Mouse (Mus musculus) Muller cell, postnatal 12 days (primary cell): Measurements from ENCODE around the gene Scnm1.
A peak's percentile ranks its signal among the peaks of the same experiment; 100 is the strongest.
"Not testable (repeated sequence)": the region's sequence is repeated elsewhere in the genome, so short reads cannot be mapped to it uniquely, and the experiment has no call there.

Source experiments
- DNase-seq: peaks from one replicate; pipeline ENCODE4 v3.0.0-alpha.2; 2015; ENCODE audit errors: inconsistent ontology term

The Scnm1 gene

DNA sequence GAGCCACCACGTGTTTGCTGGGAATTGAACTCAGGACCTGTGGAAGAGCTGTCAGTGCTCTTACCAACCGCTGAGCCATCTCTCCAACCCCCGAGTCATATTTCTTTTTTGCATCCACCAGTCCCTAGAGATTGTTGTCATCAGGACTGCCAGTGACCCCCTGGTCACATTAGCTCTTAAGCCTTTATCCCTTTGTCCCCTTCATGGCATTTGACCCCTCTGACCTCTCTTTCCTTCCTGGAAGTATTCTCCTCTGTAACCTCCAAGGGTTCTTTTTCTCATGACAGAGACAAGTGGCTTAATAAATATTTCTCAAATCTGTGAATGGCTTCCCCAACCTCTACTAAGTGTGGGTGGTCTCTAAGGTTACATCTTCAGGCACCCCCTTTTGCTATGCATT is 14.1 kb upstream of the Scnm1 start:
- no peak for DNase-seq

DNA sequence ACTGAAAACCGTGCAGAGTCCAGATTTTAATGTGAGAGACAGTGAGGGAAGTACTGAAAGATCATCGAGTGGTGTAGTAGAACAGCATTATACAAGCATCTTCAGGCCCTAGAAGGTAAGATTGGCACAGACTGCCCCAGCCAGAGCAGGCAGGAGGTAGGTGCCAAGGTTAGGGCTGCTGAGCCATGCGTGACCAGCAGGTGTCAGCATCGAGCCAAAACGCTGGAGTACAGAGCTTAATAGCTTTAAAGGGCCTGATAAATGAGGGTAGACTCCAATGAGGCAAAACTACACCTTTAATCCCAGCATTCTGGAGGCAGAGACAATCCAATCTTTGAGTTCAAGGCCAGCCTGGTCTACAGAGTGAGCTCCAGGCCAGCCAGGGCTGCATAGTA is 8.8 kb upstream of the Scnm1 start:
- DNase-seq, result peak; percentile 50

- DNase-seq, result no peak
These were observed 8.3 kb upstream of the Scnm1 start, which contains the start of gene Tnfaip8l2 for GRCm38 (mm10) chr3:95141952-95142616. Gene Tnfaip8l2 (minus strand): TSS chr3:95142360.

DNA sequence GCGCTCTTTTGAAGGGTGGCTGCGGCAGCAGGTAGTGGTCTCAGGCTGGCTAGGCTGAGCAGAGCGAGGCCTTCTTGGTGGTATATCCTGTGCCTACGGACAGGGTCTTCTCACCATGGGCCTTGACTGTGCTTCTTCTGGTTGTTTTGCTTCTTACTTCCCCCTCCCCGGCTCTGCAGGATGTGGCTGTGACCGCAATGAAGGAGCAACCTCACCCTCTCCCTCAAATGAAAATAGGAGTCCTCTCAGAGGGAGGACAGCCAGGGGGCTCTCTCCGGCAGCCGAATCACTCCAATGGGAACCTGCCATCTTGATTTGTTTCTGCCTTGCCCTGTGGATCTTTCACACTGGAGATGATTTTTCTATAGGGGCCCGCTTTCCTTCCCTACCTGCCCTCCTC is 7.7 kb upstream of the Scnm1 start:
- no peak for DNase-seq

- DNase-seq, result no peak
These were observed 7.0 kb upstream of the Scnm1 start for GRCm38 (mm10) chr3:95140795-95141194.

- DNase-seq, result no peak
These were observed 6.4 kb upstream of the Scnm1 start for GRCm38 (mm10) chr3:95140289-95140595.

- DNase-seq, result no peak
These were observed 5.9 kb upstream of the Scnm1 start for GRCm38 (mm10) chr3:95139586-95140288.

- DNase-seq, result no peak
These were observed 2.5 kb upstream of the Scnm1 start for GRCm38 (mm10) chr3:95136336-95136735.

GRCm38 (mm10) chr3:95135433-95136052 is 1.7 kb upstream of the Scnm1 start:
- no peak for DNase-seq

GRCm38 (mm10) chr3:95135023-95135422 is 1.2 kb upstream of the Scnm1 start:
- DNase-seq, result peak; percentile 64

DNA sequence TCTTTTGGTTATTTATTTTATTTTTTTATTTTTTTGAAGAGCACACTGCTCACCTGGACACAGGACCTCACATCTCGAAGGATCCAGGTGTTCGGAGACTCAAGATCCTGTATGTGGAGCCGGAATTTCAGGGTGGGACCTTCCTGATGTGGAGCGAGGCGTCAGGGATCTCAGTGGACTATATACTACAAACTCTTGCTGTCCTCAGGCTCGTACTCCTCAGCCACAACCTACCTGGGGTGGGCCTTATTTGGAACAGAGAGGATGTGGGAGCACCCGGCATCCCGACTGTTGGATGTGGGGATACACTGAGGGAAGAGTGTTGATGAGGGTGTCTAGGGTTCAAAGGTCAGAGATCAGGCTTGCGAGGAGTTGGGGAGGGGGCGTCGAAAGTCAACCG is 322 bp upstream of the Scnm1 start:
- not testable (repeated sequence) for DNase-seq

- no peak for DNase-seq
These were observed 635 bp downstream of the Scnm1 start for GRCm38 (mm10) chr3:95133176-95133575.

DNA sequence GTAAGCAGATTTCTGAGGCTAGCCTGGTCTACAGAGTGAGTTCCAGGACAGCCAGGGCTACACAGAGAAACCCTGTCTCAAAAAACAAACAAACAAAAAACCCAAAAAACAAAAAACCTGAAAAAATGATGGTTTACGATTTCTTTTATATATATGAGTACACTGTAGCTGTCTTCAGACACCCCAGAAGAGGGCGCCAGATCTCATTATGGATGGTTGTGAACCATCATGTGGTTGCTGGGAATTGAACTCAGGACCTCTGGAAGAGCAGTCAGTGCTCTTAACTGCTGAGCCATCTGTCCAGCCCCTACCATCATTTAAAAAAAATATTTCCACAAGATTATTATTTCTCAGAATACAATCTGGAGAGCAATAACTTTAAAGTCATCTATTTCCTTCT is 1.4 kb downstream of the Scnm1 start:
- DNase-seq, result not testable (repeated sequence)

DNA sequence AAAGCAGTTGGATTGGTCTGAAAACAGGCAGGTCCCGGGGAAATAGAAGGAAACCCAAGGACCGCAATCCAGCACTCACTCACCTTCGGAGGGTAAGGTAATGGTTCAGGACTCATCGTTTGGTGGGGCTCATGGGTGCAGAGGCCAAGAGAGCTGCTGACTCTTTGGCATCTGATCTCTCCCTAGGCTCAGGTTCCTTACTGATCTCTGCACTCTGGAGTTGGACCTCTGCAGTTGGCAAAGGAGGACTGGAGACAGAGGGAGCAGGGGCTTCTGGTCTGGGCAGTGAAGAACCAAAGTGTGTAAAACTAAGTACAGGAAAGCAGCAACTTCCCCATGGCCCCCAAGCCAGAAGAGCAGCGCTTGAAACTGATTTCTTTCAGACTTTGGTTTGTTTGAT is 3.7 kb downstream of the Scnm1 start:
- no peak for DNase-seq

DNA sequence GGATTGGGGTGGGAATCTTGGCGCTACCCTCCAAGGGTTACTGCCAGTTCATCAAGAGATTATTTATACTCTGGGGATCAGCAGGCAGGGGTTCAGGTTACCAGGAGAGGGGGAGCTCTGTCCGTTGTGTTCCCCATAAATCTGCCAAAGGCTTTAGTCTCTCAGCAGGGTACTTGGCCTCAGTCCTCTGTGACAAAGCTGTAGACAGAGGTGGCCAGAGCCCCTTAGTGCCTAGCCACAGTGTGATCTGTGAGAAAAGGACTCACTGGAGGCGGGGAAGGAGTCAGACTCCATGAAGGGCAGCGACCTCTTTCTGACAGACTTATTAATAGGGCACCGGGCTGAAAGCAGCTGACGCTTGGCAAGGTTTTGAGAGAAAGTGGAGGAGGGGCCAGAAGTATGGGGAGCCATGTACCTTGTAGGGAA is 4.6 kb downstream of the Scnm1 start:
- no peak for DNase-seq

GRCm38 (mm10) chr3:95124972-95125371 is 8.8 kb downstream of the Scnm1 start:
- DNase-seq, result peak; percentile 34

- no peak for DNase-seq
These were observed 9.6 kb downstream of the Scnm1 start, which contains the start of gene Tmod4 for GRCm38 (mm10) chr3:95124246-95124645. Gene Tmod4 (plus strand): TSS chr3:95124476.

- DNase-seq, result no peak
These were observed 12.2 kb downstream of the Scnm1 start for GRCm38 (mm10) chr3:95121580-95121979.

DNA sequence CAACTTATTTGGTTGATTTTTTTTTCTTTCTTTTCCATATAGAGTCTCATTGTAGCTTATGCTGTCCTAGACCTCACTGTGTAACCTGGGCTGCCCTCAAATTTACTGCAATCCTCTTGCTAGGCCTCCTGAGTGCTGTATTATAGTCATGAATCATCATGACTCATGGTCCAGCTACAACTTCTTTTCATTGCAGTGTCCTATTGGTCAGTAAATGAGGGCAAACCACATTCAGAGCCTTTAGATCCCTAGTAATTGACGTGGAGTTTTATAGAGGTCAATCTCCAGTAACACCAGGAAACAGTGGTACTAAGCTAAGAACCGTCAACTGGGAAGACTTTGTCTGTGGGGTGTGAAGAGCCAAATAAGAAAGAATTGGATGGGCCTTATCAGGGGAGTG is 16.1 kb downstream of the Scnm1 start:
- peak; percentile 62 for DNase-seq

DNA sequence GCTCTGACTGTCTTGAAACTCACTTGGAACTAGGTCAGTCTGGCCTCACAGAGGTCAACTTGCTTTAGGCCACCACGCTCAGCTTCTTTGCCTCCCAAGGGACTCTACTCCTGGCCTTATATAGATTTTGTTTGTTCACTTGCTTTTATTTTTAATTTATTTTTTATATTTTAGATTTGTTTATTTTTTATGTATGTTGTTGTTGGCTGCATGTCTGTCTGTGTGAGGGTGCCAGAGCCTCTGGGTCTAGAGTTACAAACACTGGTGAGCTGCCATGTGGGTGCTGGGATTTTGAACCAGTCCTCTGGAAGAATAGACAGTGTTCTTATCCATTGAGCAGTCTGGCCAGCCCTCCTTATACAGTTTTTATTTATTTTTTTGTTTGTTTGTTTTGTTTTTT is 21.1 kb downstream of the Scnm1 start:
- DNase-seq, result no peak

DNA sequence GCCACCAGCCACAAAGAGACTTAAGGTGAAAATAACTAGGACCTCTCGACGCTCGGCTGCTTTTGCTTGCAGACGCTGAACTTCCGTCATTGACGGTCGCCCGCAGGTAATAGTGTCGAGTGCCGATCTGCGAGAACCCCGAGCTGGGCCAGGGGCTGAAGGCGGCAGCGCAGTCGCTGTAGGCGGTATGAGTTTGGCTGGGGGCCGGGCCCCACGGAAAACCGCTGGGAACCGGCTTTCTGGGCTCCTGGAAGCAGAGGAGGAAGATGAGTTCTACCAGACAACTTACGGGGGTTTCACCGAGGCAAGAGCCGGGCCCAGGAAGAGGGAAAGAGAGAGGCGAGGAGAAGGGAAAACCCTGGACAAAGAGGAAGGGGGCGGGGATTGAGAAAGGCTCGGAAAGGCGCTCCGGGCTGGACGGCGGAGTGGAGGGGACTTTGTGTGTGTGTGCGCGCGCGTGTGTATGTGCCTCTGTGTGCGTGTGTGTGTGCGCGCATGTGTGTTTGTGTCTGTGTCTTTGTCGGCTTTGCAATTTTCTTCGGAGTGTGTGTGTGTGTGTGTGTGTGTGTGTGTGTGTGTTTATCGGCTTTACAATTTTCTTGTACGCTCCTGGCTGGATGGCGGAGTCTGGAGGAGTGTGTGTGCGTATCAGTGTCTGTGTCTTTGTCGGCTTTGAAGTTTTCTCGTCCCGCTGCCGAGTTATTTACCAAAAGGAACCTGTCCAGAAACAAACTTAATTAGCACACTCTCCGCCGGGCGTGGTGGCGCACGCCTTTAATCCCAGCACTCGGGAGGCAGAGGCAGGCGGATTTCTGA is 22.7 kb downstream of the Scnm1 start, which contains the start of gene Vps72:
Gene Vps72 (plus strand): TSS at position 112 of the 816 bp plus-strand sequence.
- peak; percentile 87 for DNase-seq

DNA sequence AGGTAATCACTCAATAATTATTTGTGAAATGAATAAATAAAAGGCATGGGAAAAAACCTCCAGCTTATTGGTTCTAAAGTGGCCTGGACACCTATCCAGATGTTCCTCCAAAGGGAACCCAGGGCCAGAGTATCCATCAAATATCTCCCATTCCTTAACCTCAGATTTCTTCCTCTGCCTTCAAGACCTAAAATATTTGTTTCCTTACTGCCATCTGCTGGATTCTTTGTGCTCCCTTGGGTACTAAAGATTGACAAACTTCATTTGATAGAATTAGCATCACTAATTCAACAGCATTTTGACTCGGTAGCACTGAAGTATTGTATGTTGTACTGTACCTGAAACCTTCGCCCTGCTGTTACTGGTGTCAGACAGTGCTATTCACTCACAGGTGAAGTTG is 25.9 kb downstream of the Scnm1 start:
- peak; percentile 26 for DNase-seq
